Mouse (Mus musculus): Measurements from ENCODE around the gene Tmem171.

Gene Tmem171

GRCm38 (mm10) chr13:98691956-98692515 lies 2.6 kb downstream of the Tmem171 start:
- no peak for DNase-seq

GRCm38 (mm10) chr13:98690886-98691285 lies 3.7 kb downstream of the Tmem171 start:
- no peak for DNase-seq

- no peak for DNase-seq
Measured at GRCm38 (mm10) chr13:98689605-98690290, 4.9 kb downstream of the Tmem171 start.

GRCm38 (mm10) chr13:98687931-98688330 lies 6.7 kb downstream of the Tmem171 start:
- DNase-seq: peak in 1 of 2 experiments; percentile 28

- no peak for DNase-seq
Measured at GRCm38 (mm10) chr13:98684144-98684900, 10.3 kb downstream of the Tmem171 start.

- DNase-seq: no peak
Measured at GRCm38 (mm10) chr13:98683412-98683811, 11.2 kb downstream of the Tmem171 start.

GRCm38 (mm10) chr13:98680470-98681060 lies 14.1 kb downstream of the Tmem171 start:
- DNase-seq: no peak

GRCm38 (mm10) chr13:98679631-98680041 lies 15.0 kb downstream of the Tmem171 start:
- no peak for DNase-seq

- DNase-seq: no peak
Measured at GRCm38 (mm10) chr13:98679230-98679629, 15.4 kb downstream of the Tmem171 start.

GRCm38 (mm10) chr13:98673922-98674321 lies 20.7 kb downstream of the Tmem171 start:
- DNase-seq: no peak

GRCm38 (mm10) chr13:98669296-98669695 lies 25.3 kb downstream of the Tmem171 start:
- DNase-seq: no peak

- no peak for DNase-seq
Measured at GRCm38 (mm10) chr13:98667316-98667715, 27.3 kb downstream of the Tmem171 start.

- no peak for DNase-seq
Measured at GRCm38 (mm10) chr13:98665240-98665639, 29.4 kb downstream of the Tmem171 start.

- no peak for DNase-seq
Measured at GRCm38 (mm10) chr13:98662173-98662675, 32.4 kb downstream of the Tmem171 start.

GRCm38 (mm10) chr13:98656034-98656471 lies 38.6 kb downstream of the Tmem171 start:
- peak in 1 of 2 experiments; percentile 11 for DNase-seq

- DNase-seq: no peak
Measured at GRCm38 (mm10) chr13:98655346-98655745, 39.3 kb downstream of the Tmem171 start.

- peak; percentile 69 to 83 for DNase-seq
Measured at GRCm38 (mm10) chr13:98654129-98654939, 40.3 kb downstream of the Tmem171 start.

- no peak for DNase-seq
Measured at GRCm38 (mm10) chr13:98652194-98652593, 42.4 kb downstream of the Tmem171 start.

- peak in 1 of 2 experiments; percentile 10 for DNase-seq
Measured at GRCm38 (mm10) chr13:98651228-98651977, 43.2 kb downstream of the Tmem171 start.

- peak in 1 of 2 experiments; percentile 11 for DNase-seq
Measured at GRCm38 (mm10) chr13:98647775-98648568, 46.7 kb downstream of the Tmem171 start.

All from cerebellum, postnatal 10 days (tissue).